In the genomic region with DNA sequence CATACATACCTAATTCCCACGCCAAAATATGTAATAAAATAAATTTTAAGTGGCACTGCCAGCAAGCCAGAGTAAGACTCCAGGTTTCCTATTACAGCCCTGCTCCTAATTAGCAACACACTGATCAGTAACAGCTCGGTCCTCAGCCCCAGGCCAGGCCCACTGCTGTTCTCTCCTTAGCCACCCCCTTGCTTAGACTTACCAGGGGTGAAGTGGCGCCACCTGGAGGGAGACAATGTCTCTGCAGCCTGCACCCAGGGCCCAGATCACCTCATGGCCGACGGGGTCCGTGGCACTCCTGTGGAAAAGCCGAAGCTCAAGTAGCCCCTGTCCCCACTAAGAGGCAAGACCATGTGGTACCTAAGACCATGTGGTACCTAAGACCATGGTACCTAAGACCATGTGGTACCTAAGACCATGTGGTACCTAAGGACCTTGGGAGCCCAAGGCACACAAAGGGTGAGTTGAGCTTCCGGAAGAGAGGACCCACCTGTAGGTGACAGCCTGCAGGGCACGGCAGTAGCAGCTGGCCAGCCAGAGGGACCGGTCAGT, we compare ENCODE assay signal across 1 mouse cellular context.
TF ChIP-seq lines count a peak whose summit lies in the region.

No protein-coding gene starts in this region.

TF ChIP-seq in MEL, 35 proteins besides CTCF, POLR2A, EP300 and RAD21:
- TF ChIP-seq ZC3H11A (IDR thresholded peaks at IDR 0.05; ENCODE audit: low read depth, low read length) (0 out of 2 replicates have a peak, but pooled peaks have one; percentile 15), POLR2AphosphoS5 (IDR thresholded peaks at IDR 0.05; ENCODE audit: borderline replicate concordance, low read depth, low read length) (no peak), SMC3 (IDR thresholded peaks at IDR 0.05; ENCODE audit: low read depth, low read length) (peak; percentile 68), ETS1 (IDR thresholded peaks at IDR 0.05; ENCODE audit: low read depth, low read length) (no peak)
